Mouse (Mus musculus) liver, embryonic 14.5 days (tissue): ENCODE data around the gene Tnfrsf4.

ENCODE experiments used
- CTCF ChIP-seq: IDR thresholded peaks from 2 replicates; pipeline ENCODE4 v1.5.1; 2016; ENCODE audit warnings: antibody characterized with exemption, low read depth, control low read depth
- EP300 ChIP-seq: IDR thresholded peaks from 2 replicates; pipeline ENCODE4 v1.6.1; 2016; ENCODE audit warnings: antibody characterized with exemption, low read depth

DNA sequence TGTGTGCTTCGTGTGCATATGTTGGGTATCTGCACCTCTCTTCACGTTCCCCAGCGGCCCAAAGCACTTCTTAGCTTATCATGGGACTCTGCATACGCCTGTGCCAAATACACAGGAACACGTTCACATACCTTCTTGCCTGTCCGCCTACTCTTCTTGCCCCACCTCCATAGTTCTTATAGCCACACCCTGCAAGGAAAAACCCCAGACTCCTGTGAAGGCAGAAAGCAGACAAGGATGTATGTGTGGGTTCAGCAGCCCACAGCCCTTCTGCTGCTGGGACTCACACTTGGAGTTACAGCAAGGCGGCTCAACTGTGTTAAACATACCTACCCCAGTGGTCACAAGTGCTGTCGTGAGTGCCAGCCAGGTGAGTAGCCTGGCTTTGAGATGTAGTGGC, at the start of gene Tnfrsf4:
- TF ChIP-seq EP300 (no peak), CTCF (no peak)
